Mouse (Mus musculus) retina, embryonic 14.5 days (tissue): Measurements from ENCODE around the gene Dnah7c.
A peak's percentile ranks its signal among the peaks of the same experiment; 100 is the strongest.

Experiments
- DNase-seq: peaks from one replicate; pipeline ENCODE4 v3.0.0-alpha.2; 2015; ENCODE audit warnings: low spot score

Gene Dnah7c

GRCm38 (mm10) chr1:46854036-46854900 is 428.9 kb downstream of the Dnah7c start:
- DNase-seq, result peak; percentile 15

- DNase-seq, result no peak
Observed at GRCm38 (mm10) chr1:46856498-46856897, 431.1 kb downstream of the Dnah7c start.
